Mouse (Mus musculus): ENCODE measurements around the gene Ino80b. TPM values are rescaled to one million over a fixed set of nuclear protein-coding genes. Genes with fewer than 3 reads are reported as not detected.

Gene Ino80b
- polyA plus RNA-seq, 1 experiment = 26.4 TPM

GRCm38 (mm10) chr6:83145805-83146204 is 20.6 kb upstream of the Ino80b start:
- Histone ChIP-seq H3K36me3 (ENCODE audit: control insufficient read depth) (peaks cover 7% of the 10 kb centered on the region; the same call in 1 of the 2 replicates), H3K4me3 (replicated peaks) (no peak overlapping the region), H3K27me3 (ENCODE audit: control insufficient read depth) (peaks cover 33% of the 10 kb centered on the region), H3K4me1 (ENCODE audit: control insufficient read depth) (peaks cover 3% of the 10 kb centered on the region), H3K9me3 (ENCODE audit: control insufficient read depth, low read length) (no peaks in the 10 kb centered on the region)
- no peak for TF ChIP-seq TAL1 (IDR thresholded peaks at IDR 0.05; ENCODE audit: low read length)
- no peak for TF ChIP-seq GATA1 (IDR thresholded peaks at IDR 0.05; ENCODE audit: low read length)

DNA sequence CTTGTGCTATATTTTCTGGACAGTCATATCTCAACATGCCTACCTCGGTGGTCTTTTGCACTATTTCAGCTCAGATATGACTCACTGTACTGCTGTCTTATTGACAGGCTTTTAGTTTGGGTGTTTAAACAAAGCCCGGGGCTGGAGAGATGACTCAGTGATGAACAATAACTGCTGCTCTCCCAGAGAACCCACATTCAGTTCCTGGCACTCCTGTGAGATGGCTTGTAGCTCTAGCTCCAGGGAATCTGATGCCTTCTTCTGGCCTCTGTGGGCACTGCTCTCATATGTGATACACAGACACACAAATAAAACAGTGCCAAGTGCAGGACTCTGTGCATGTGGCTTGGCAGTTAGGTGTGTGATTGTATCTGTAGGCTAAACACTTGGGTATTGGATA is 20.0 kb upstream of the Ino80b start:
- Histone ChIP-seq H3K36me3 (ENCODE audit: control insufficient read depth) (peaks cover 7% of the 10 kb centered on the region; the same call in 1 of the 2 replicates), H3K27me3 (ENCODE audit: control insufficient read depth) (peaks cover 35% of the 10 kb centered on the region), H3K9me3 (ENCODE audit: control insufficient read depth, low read length) (no peaks in the 10 kb centered on the region), H3K4me3 (replicated peaks) (no peak overlapping the region), H3K4me1 (ENCODE audit: control insufficient read depth) (peaks cover 3% of the 10 kb centered on the region)
- TF ChIP-seq GATA1 (IDR thresholded peaks at IDR 0.05; ENCODE audit: low read length) (no peak), TAL1 (IDR thresholded peaks at IDR 0.05; ENCODE audit: low read length) (no peak)

DNA sequence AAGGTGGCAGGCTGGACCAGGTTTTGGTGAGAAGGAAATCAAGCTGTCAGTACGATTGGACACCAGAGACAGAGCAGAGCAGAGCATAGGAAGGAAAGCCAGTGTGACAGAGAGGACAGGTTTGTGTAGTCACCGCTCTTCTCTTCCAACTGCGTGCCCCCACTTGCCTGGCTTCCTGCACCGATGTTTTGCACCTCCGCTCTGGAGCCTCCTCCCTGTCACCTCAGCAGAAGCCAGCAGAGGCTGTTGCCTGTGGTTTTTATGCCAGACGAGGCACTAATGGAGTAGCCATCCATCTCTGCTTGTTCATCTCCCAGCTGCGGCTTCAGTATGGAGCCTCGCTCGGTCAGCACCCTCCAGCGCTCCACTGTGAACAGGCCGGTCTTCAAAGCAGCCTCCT is 17.7 kb upstream of the Ino80b start:
- Histone ChIP-seq H3K36me3 (ENCODE audit: control insufficient read depth) (no peaks in the 10 kb centered on the region; the same call in 1 of the 2 replicates), H3K9me3 (ENCODE audit: control insufficient read depth, low read length) (no peaks in the 10 kb centered on the region), H3K4me1 (ENCODE audit: control insufficient read depth) (peaks cover 5% of the 10 kb centered on the region), H3K4me3 (replicated peaks) (no peak overlapping the region), H3K27me3 (ENCODE audit: control insufficient read depth) (peaks cover 55% of the 10 kb centered on the region)
- TF ChIP-seq TAL1 (IDR thresholded peaks at IDR 0.05; ENCODE audit: low read length) = no peak
- TF ChIP-seq GATA1 (IDR thresholded peaks at IDR 0.05; ENCODE audit: low read length) = no peak

GRCm38 (mm10) chr6:83142211-83142731 is 17.0 kb upstream of the Ino80b start:
- H3K27me3 ChIP-seq (ENCODE audit: control insufficient read depth) = peaks cover 61% of the 10 kb centered on the region
- H3K4me1 ChIP-seq (ENCODE audit: control insufficient read depth) = peaks cover 12% of the 10 kb centered on the region
- H3K9me3 ChIP-seq (ENCODE audit: control insufficient read depth, low read length) = no peaks in the 10 kb centered on the region
- H3K4me3 ChIP-seq (replicated peaks) = no peak overlapping the region
- no peaks in the 10 kb centered on the region; the same call in 1 of the 2 replicates for H3K36me3 ChIP-seq (ENCODE audit: control insufficient read depth)
- TF ChIP-seq GATA1 (IDR thresholded peaks at IDR 0.05; ENCODE audit: low read length) (no peak), TAL1 (IDR thresholded peaks at IDR 0.05; ENCODE audit: low read length) (no peak)

- Histone ChIP-seq H3K4me3 (replicated peaks) (no peak overlapping the region), H3K9me3 (ENCODE audit: control insufficient read depth, low read length) (no peaks in the 10 kb centered on the region), H3K4me1 (ENCODE audit: control insufficient read depth) (peaks cover 18% of the 10 kb centered on the region), H3K27me3 (ENCODE audit: control insufficient read depth) (peaks cover 68% of the 10 kb centered on the region), H3K36me3 (ENCODE audit: control insufficient read depth) (no peaks in the 10 kb centered on the region; the same call in 1 of the 2 replicates)
- TF ChIP-seq TAL1 (IDR thresholded peaks at IDR 0.05; ENCODE audit: low read length) (no peak), GATA1 (IDR thresholded peaks at IDR 0.05; ENCODE audit: low read length) (no peak)
Observed at GRCm38 (mm10) chr6:83141636-83142035, 16.4 kb upstream of the Ino80b start.

DNA sequence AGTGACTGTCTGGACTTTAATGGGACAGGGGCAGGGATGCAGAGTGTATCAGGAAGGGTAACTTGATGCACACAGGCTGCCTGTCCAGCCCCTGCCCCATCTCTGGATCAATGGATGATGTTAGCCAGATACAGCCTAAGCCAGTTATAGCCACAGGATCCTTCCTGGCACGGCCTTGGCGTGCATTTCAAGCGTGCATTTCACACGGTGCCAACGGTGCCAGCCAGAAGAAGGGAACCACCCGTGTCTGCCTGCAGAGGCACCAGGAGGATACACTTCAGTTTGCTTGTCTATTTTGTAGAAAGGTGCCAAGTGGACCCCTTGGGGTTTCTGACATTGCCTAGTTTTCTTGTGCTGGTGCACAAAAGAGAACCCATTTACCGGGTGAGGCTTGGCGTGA is 14.8 kb upstream of the Ino80b start:
- no peaks in the 10 kb centered on the region; the same call in 1 of the 2 replicates for H3K36me3 ChIP-seq (ENCODE audit: control insufficient read depth)
- H3K4me3 ChIP-seq (replicated peaks) = no peak overlapping the region
- peaks cover 84% of the 10 kb centered on the region for H3K27me3 ChIP-seq (ENCODE audit: control insufficient read depth)
- no peaks in the 10 kb centered on the region for H3K9me3 ChIP-seq (ENCODE audit: control insufficient read depth, low read length)
- H3K4me1 ChIP-seq (ENCODE audit: control insufficient read depth) = peaks cover 23% of the 10 kb centered on the region
- TF ChIP-seq GATA1 (IDR thresholded peaks at IDR 0.05; ENCODE audit: low read length) = no peak
- no peak for TF ChIP-seq TAL1 (IDR thresholded peaks at IDR 0.05; ENCODE audit: low read length)

- H3K4me3 ChIP-seq (replicated peaks) = peak overlapping the region; percentile 56
- H3K4me1 ChIP-seq (ENCODE audit: control insufficient read depth) = peaks cover 26% of the 10 kb centered on the region
Observed at GRCm38 (mm10) chr6:83138056-83138455, 12.8 kb upstream of the Ino80b start.

DNA sequence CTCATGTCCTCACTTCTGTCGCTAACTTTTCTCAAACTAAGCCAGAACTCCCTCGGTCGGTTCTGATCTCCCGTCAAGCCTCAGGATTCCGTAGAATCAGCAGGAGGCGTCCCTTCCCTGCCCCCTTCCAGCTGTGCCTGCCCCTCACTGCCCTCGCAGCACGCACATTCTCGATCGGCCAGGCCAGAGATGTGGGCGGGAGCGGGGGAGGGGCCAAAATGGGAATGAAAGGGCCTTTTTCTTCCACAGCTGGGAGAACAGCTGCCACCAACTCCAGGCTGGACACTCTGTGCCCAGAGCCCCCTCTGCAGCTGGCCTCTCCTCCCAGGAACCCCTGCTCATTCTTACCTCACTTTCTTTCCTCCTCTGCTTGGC is 12.3 kb upstream of the Ino80b start:
- Histone ChIP-seq H3K4me3 (replicated peaks) (peak overlapping the region; percentile 56), H3K4me1 (ENCODE audit: control insufficient read depth) (peaks cover 26% of the 10 kb centered on the region), H3K36me3 (ENCODE audit: control insufficient read depth) (no peaks in the 10 kb centered on the region; the same call in 1 of the 2 replicates), H3K9me3 (ENCODE audit: control insufficient read depth, low read length) (no peaks in the 10 kb centered on the region), H3K27me3 (ENCODE audit: control insufficient read depth) (peaks cover 81% of the 10 kb centered on the region)
- no peak for TF ChIP-seq GATA1 (IDR thresholded peaks at IDR 0.05; ENCODE audit: low read length)
- no peak for TF ChIP-seq TAL1 (IDR thresholded peaks at IDR 0.05; ENCODE audit: low read length)

More at GRCm38 (mm10) chr6:83138056-83138455, 12.8 kb upstream of the Ino80b start:
- Histone ChIP-seq H3K27me3 (ENCODE audit: control insufficient read depth) (peaks cover 86% of the 10 kb centered on the region), H3K36me3 (ENCODE audit: control insufficient read depth) (no peaks in the 10 kb centered on the region; the same call in 1 of the 2 replicates), H3K9me3 (ENCODE audit: control insufficient read depth, low read length) (no peaks in the 10 kb centered on the region)
- TF ChIP-seq GATA1 (IDR thresholded peaks at IDR 0.05; ENCODE audit: low read length) = no peak
- TF ChIP-seq TAL1 (IDR thresholded peaks at IDR 0.05; ENCODE audit: low read length) = no peak

- H3K9me3 ChIP-seq (ENCODE audit: control insufficient read depth, low read length) = no peaks in the 10 kb centered on the region
- H3K4me3 ChIP-seq (replicated peaks) = peak overlapping the region; percentile 56
- H3K27me3 ChIP-seq (ENCODE audit: control insufficient read depth) = peaks cover 78% of the 10 kb centered on the region
- TF ChIP-seq GATA1 (IDR thresholded peaks at IDR 0.05; ENCODE audit: low read length) = no peak
- TF ChIP-seq TAL1 (IDR thresholded peaks at IDR 0.05; ENCODE audit: low read length) = no peak
- no peaks in the 10 kb centered on the region; the same call in 1 of the 2 replicates for H3K36me3 ChIP-seq (ENCODE audit: control insufficient read depth)
- peaks cover 26% of the 10 kb centered on the region for H3K4me1 ChIP-seq (ENCODE audit: control insufficient read depth)
Observed at GRCm38 (mm10) chr6:83136881-83137575, 11.8 kb upstream of the Ino80b start.

All from erythroblast, embryonic 14.5 days (primary cell).